Mouse (Mus musculus) midbrain, postnatal 0 days (tissue): Measurements from ENCODE around the gene Epop. TPM values are rescaled to one million over a fixed set of nuclear protein-coding genes. Genes with fewer than 3 reads are reported as not detected.
A peak's percentile ranks its signal among the peaks of the same experiment; 100 is the strongest.
"Not testable (repeated sequence)": the region's sequence is repeated elsewhere in the genome, so short reads cannot be mapped to it uniquely, and the experiment has no call there.

Source experiments
- ATAC-seq: fragments of 200-750 bp; cut with Nextera tagmentation; 2 replicates; pipeline ENCODE4 v1.8.0; 2017; ENCODE audit warnings: moderate number of reproducible peaks, mild to moderate bottlenecking, moderate TSS enrichment, moderate library complexity; ENCODE audit not compliant: low FRiP score
- DNase-seq: peaks from one replicate; pipeline ENCODE4 v3.0.0-alpha.2; 2015; ENCODE audit warnings: low spot score
- H3K27ac ChIP-seq: fragments of 300-500 bp; sonication (generic); 2 replicates; pipeline ENCODE4 v1.5.1; 2014; ENCODE audit warnings: low read depth, mild to moderate bottlenecking, low read length, mixed read lengths
- H3K27me3 ChIP-seq: fragments of 300-500 bp; sonication (generic); 2 replicates; pipeline ENCODE4 v1.6.1; 2014; ENCODE audit warnings: low read length, control low read depth, mixed read lengths; ENCODE audit not compliant: insufficient read depth
- H3K36me3 ChIP-seq: fragments of 300-500 bp; sonication (generic); 2 replicates; pipeline ENCODE4 v1.6.1; 2014; ENCODE audit warnings: low read length, control low read depth, mixed read lengths; ENCODE audit not compliant: insufficient read depth
- H3K4me1 ChIP-seq: fragments of 300-500 bp; sonication (generic); 2 replicates; pipeline ENCODE4 v1.6.1; 2014; ENCODE audit warnings: mild to moderate bottlenecking, control low read depth, antibody characterized with exemption, low read length, mixed read lengths; ENCODE audit not compliant: insufficient read depth
- H3K4me2 ChIP-seq: fragments of 300-500 bp; sonication (generic); 2 replicates; pipeline ENCODE4 v1.6.1; 2014; ENCODE audit warnings: low read depth, mild to moderate bottlenecking, low read length, mixed read lengths; ENCODE audit not compliant: poor library complexity, severe bottlenecking
- H3K4me3 ChIP-seq: fragments of 300-500 bp; sonication (generic); 2 replicates; pipeline ENCODE4 v1.5.1; 2014; ENCODE audit warnings: low read depth, mild to moderate bottlenecking, low read length, moderate library complexity
- H3K9ac ChIP-seq: fragments of 300-500 bp; sonication (generic); replicated peaks from 2 replicates; pipeline ENCODE4 v1.6.1; 2014; ENCODE audit warnings: mild to moderate bottlenecking, low read length, moderate library complexity, mixed read lengths; ENCODE audit not compliant: poor library complexity, severe bottlenecking
- H3K9me3 ChIP-seq: fragments of 300-500 bp; sonication (generic); 2 replicates; pipeline ENCODE4 v1.6.1; 2016; ENCODE audit warnings: low read length, control low read depth
- CTCF ChIP-seq: IDR thresholded peaks from 2 replicates; pipeline ENCODE4 v1.5.1; 2016; ENCODE audit warnings: antibody characterized with exemption, mild to moderate bottlenecking
- WGBS: fragments of 180-500 bp; shearing (Covaris S2); extraction: QIAGEN DNeasy Blood & Tissue Kit; methylation state at CpG from one replicate; pipeline ENCODE4 v1.1.7; 2014; 5-methylcytosine and 5-hydroxymethylcytosine counted together
- polyA plus RNA-seq: library from polyadenylated mRNA; unstranded; fragments of >200 nt; fragmentation: Nextera tagmentation; extraction: Ambion mirVana; gene quantifications from 2 replicates; pipeline ENCODE4 v1.2.1, GENCODE M21; 2015
- total RNA-seq: library from RNA; depleted of rRNA; stranded (reverse); fragments of >200 nt; gene quantifications from 2 replicates; pipeline ENCODE4 v1.2.3, GENCODE M21; 2014

Epop gene
- total and polyA plus RNA-seq, 2 experiments from 2014 or later = 1.5 to 8.4 TPM

DNA sequence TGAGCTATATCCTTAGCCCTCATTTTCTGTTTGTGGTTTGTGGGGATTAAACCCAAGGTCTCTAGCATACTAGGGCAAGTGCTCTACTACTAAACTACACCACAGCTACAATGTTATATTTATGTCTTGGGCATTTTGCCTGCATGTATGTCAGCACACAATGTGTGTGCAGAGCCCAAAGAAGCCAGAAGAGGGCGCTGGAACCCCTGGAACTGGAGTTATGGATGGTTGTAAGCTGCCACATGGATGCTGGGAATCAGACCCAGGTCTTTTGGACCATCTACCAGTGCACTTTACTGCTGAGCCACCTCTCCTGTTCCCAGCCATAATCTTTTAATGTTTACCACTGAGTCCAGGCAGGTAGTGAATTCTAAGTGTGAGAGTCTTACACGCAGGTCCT, 13.2 kb upstream of the Epop start:
- no peak overlapping the region for H3K4me3 ChIP-seq
- WGBS = 52% methylated on average over 2 of the region's 2 CpGs

DNA sequence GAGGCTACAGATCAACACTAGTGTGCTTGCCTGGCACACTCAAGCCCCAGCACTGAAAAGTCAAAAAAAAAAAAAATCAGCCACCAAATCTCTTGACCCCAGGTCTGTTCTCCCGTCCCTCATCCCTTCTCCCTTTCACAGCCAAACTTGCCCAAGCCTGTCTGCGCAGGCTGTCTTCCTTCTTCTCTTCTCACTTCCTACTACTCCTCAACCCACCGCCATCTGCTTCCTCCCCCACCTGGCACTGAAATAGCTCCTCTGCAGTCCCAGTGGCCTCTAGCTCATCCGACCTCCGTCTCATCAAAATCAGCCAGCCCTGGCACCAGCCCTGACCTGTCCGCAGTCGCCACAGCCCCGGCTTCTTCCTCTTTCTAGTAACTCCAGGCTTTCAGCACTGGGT, 12.2 kb upstream of the Epop start:
- Histone ChIP-seq H3K36me3 (no peaks in the 10 kb centered on the region), H3K27ac (no peak overlapping the region), H3K9me3 (no peaks in the 10 kb centered on the region), H3K4me1 (no peaks in the 10 kb centered on the region), H3K4me2 (no peak overlapping the region), H3K9ac (no peak overlapping the region), H3K27me3 (no peaks in the 10 kb centered on the region), H3K4me3 (no peak overlapping the region)
- no peak for TF ChIP-seq CTCF
- ATAC-seq (no peak), DNase-seq (peak; percentile 31)
- WGBS = 63% methylated on average over 8 of the region's 8 CpGs

More for the DNA sequence above, 13.2 kb upstream of the Epop start:
- ATAC-seq (no peak), DNase-seq (no peak)
- no peaks in the 10 kb centered on the region for H3K4me1 ChIP-seq
- no peaks in the 10 kb centered on the region for H3K9me3 ChIP-seq
- no peak overlapping the region for H3K4me2 ChIP-seq
- no peaks in the 10 kb centered on the region for H3K27me3 ChIP-seq
- no peaks in the 10 kb centered on the region for H3K36me3 ChIP-seq
- TF ChIP-seq CTCF = no peak
- H3K27ac ChIP-seq = no peak overlapping the region
- H3K9ac ChIP-seq = no peak overlapping the region

GRCm38 (mm10) chr11:97635468-97636019, 6.0 kb upstream of the Epop start:
- no peaks in the 10 kb centered on the region for H3K4me1 ChIP-seq
- no peak for TF ChIP-seq CTCF

GRCm38 (mm10) chr11:97632440-97632839, 2.9 kb upstream of the Epop start:
- not testable (repeated sequence) for H3K9ac ChIP-seq, H3K9me3 ChIP-seq, H3K4me2 ChIP-seq, DNase-seq, H3K4me3 ChIP-seq, ATAC-seq, H3K4me1 ChIP-seq, H3K27ac ChIP-seq, H3K36me3 ChIP-seq
- H3K27me3 ChIP-seq = peaks cover 32% of the 10 kb centered on the region
- WGBS = 82% methylated on average over 4 of the region's 4 CpGs

More at GRCm38 (mm10) chr11:97635468-97636019, 6.0 kb upstream of the Epop start:
- H3K9ac ChIP-seq = no peak overlapping the region
- no peak overlapping the region for H3K4me2 ChIP-seq
- no peaks in the 10 kb centered on the region for H3K9me3 ChIP-seq
- H3K4me3 ChIP-seq = no peak overlapping the region
- H3K27ac ChIP-seq = no peak overlapping the region
- DNase-seq (no peak), ATAC-seq (no peak)
- 73% methylated on average over 11 of the region's 11 CpGs for WGBS
- H3K27me3 ChIP-seq = peaks cover 13% of the 10 kb centered on the region; the same call in 1 of the 2 replicates
- no peaks in the 10 kb centered on the region for H3K36me3 ChIP-seq

- no peak overlapping the region for H3K9ac ChIP-seq
- H3K4me2 ChIP-seq = no peak overlapping the region
- peak; percentile 93 for TF ChIP-seq CTCF
- no peaks in the 10 kb centered on the region for H3K9me3 ChIP-seq
- H3K36me3 ChIP-seq = no peaks in the 10 kb centered on the region
- DNase-seq (peak; percentile 66), ATAC-seq (0 out of 2 replicates have a peak, but pooled peaks have one; percentile 45)
- H3K27ac ChIP-seq = no peak overlapping the region
- WGBS = 3% methylated on average over 12 of the region's 12 CpGs
- no peaks in the 10 kb centered on the region for H3K4me1 ChIP-seq
- no peak overlapping the region for H3K4me3 ChIP-seq
- H3K27me3 ChIP-seq = peaks cover 37% of the 10 kb centered on the region
Measured at GRCm38 (mm10) chr11:97631938-97632337, 2.4 kb upstream of the Epop start.

DNA sequence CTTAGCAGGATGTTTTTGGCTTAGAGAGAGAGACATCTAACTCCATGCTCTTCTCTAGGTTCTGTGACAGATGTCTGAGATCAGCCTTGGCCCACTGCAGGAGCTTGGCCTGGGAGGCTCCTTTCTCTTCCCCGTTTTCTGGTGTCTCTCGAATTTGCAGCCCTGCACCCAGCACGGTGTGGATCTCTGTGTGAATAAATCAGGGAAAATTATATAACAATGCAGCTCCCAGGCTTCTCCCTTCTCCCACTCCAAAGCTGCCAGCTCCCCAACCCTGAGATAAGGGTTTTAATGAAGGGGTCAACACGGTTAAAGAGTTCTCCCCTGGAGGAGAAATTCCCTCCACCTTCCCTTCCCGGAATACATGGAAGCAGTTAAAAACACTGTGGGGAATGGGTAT, 2.0 kb upstream of the Epop start:
- WGBS = 15% methylated on average over 5 of the region's 5 CpGs
- H3K36me3 ChIP-seq = no peaks in the 10 kb centered on the region
- no peak overlapping the region for H3K9ac ChIP-seq
- H3K4me1 ChIP-seq = no peaks in the 10 kb centered on the region
- H3K9me3 ChIP-seq = no peaks in the 10 kb centered on the region
- ATAC-seq = no peak
- TF ChIP-seq CTCF = no peak
- DNase-seq = no peak
- peaks cover 40% of the 10 kb centered on the region for H3K27me3 ChIP-seq
- H3K4me3 ChIP-seq = no peak overlapping the region
- no peak overlapping the region for H3K4me2 ChIP-seq
- H3K27ac ChIP-seq = no peak overlapping the region
